ENCODE assay signal across 8 mouse cellular contexts in genomic region chr13:53764613-53765243, GRCm38 (mm10).
DNase-seq lines count a peak whose midpoint lies in the region; ATAC-seq and TF ChIP-seq lines count a peak whose summit lies in the region.
"Had no signal": no experiment of that assay in that cellular context is flagged by ENCODE, and none has a peak within 500 bp of the region (broad histone marks: within the 10 kb centered on the region; RNA-seq: fewer than 3 reads in every experiment).

No protein-coding gene starts in this region.

- 0 out of 2 replicates have a peak, but pooled peaks have one; percentile 50 for ATAC-seq in embryonic facial prominence, embryonic 12.5 days (ENCODE audit: insufficient number of reproducible peaks, insufficient read depth, low FRiP score, low TSS enrichment)
- peak; percentile 47; the same call in 1 of the 2 replicates for ATAC-seq in heart, postnatal 0 days (ENCODE audit: insufficient read depth, low read depth)

- no peak overlapping the region for H3K27ac ChIP-seq in embryonic facial prominence, embryonic 12.5 days
- no peak overlapping the region for H3K27ac ChIP-seq in heart, postnatal 0 days (ENCODE audit: low read depth)
- H3K27ac ChIP-seq: lung, embryonic 15.5 days had no signal

- H3K4me2 ChIP-seq in embryonic facial prominence, embryonic 12.5 days (replicated peaks), result no peak overlapping the region
- no peak overlapping the region for H3K4me2 ChIP-seq in heart, postnatal 0 days (ENCODE audit: low read depth, low read length)
- H3K4me2 ChIP-seq: lung, embryonic 15.5 days had no signal

- no peaks in the 10 kb centered on the region for H3K4me1 ChIP-seq in embryonic facial prominence, embryonic 12.5 days
- 0 out of 2 replicates have a peak, but pooled peaks cover 1% of the 10 kb centered on the region for H3K4me1 ChIP-seq in heart, postnatal 0 days (ENCODE audit: control insufficient read depth, insufficient read depth)
- H3K4me1 ChIP-seq: lung, embryonic 15.5 days had no signal

- no peaks in the 10 kb centered on the region for H3K36me3 ChIP-seq in embryonic facial prominence, embryonic 12.5 days
- H3K36me3 ChIP-seq in heart, postnatal 0 days (replicated peaks; ENCODE audit: control insufficient read depth, insufficient read depth, low read length), result no peaks in the 10 kb centered on the region
- H3K36me3 ChIP-seq: lung, embryonic 15.5 days had no signal

- H3K4me3 ChIP-seq in embryonic facial prominence, embryonic 12.5 days, result no peak overlapping the region
- no peak overlapping the region for H3K4me3 ChIP-seq in heart, postnatal 0 days (ENCODE audit: low read depth, low read length)
- H3K4me3 ChIP-seq: lung, embryonic 15.5 days had no signal

- H3K9me3 ChIP-seq in embryonic facial prominence, embryonic 12.5 days, result no peaks in the 10 kb centered on the region
- no peaks in the 10 kb centered on the region for H3K9me3 ChIP-seq in heart, postnatal 0 days (replicated peaks; ENCODE audit: control insufficient read depth, low read length)
- H3K9me3 ChIP-seq: lung, embryonic 15.5 days had no signal

- no peak overlapping the region for H3K9ac ChIP-seq in embryonic facial prominence, embryonic 12.5 days
- H3K9ac ChIP-seq in heart, postnatal 0 days (replicated peaks; ENCODE audit: low read depth, low read length), result no peak overlapping the region
- H3K9ac ChIP-seq: lung, embryonic 15.5 days had no signal

- TF ChIP-seq CTCF in heart, postnatal 0 days (IDR thresholded peaks at IDR 0.05; ENCODE audit: low read depth), result peak; percentile 93

- TF ChIP-seq EP300 in heart, postnatal 0 days (IDR thresholded peaks at IDR 0.05; ENCODE audit: low read depth), result no peak

- H3K27me3 ChIP-seq in embryonic facial prominence, embryonic 12.5 days, result 0 out of 2 replicates have a peak, but pooled peaks cover 10% of the 10 kb centered on the region
- no peaks in the 10 kb centered on the region for H3K27me3 ChIP-seq in heart, postnatal 0 days (ENCODE audit: control insufficient read depth, insufficient read depth, low read length)

- peak; percentile 67 for DNase-seq in MN1 (ENCODE audit: low spot score)
- DNase-seq in adrenal gland, postnatal 25 days, result peak; percentile 39
- peak; percentile 82 for DNase-seq in heart, postnatal 0 days (ENCODE audit: low spot score)
- DNase-seq in layer of hippocampus, adult 11-12 months (ENCODE audit: low spot score), result peak; percentile 66
- peak; percentile 68 for DNase-seq in lung, postnatal 10 days
- peak; percentile 67 for DNase-seq in right cerebral cortex, postnatal 14 days

- WGBS in embryonic facial prominence, embryonic 12.5 days, result 24% methylated on average over 13 of the region's 13 CpGs
- WGBS in heart, postnatal 0 days, result 16% methylated on average over 13 of the region's 13 CpGs
